Mouse (Mus musculus): Measurements from ENCODE around the gene Exosc9.
A peak's percentile ranks its signal among the peaks of the same experiment; 100 is the strongest.

Exosc9 gene

DNA sequence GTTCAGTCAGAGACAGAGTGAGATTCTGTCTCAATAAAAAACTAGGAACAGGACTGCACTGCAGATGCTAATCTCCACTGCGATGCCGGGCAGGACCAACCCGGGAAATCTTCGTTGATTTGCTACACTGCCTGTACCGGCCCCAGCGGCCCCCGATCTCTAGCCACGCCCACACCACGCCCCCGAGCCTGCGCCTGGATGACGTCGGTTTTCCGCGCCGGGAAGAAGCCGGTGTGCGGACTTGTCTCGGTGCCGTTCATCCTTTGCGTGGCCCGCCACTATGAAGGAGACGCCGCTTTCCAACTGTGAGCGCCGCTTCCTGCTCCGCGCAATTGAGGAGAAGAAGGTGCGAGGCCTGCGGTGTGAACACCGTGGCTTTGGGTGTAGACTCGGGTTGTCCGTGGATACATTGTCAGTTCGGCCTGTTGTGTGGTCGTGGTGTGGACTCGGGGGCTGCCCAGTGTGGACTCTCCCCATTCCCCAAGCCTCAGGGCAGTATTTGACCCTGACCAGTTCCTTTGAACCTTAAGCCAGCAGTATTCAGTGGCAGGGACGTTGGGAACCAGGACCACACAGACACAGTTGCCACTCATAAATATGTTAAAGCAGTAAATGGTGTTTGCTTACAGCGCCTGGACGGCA lies at the start of gene Exosc9:
Gene Exosc9 (plus strand): TSS at position 201 of the 642 bp plus-strand sequence.
- DNase-seq (ENCODE audit: low spot score in 2 of 2), result peak; percentile 94 to 98

DNA sequence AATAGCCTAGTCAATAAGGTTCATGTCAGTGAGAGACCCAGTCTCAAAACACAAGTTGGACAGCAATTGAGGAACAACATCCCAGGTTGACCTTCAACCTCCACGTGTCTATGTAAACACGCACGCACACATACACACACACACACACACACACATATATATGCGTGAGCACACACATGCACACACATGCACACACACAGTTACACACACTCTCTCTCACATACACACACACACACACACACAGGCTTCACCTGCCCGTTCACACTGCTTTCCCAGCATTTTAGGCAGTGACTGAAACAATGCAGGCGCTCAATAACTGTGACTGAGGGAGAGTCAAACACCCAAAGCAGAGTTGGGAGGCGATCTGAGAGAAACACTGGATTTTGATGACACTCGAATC lies 47.1 kb upstream of the Exosc9 start:
- DNase-seq (ENCODE audit: low spot score in 2 of 2), result no peak

DNA sequence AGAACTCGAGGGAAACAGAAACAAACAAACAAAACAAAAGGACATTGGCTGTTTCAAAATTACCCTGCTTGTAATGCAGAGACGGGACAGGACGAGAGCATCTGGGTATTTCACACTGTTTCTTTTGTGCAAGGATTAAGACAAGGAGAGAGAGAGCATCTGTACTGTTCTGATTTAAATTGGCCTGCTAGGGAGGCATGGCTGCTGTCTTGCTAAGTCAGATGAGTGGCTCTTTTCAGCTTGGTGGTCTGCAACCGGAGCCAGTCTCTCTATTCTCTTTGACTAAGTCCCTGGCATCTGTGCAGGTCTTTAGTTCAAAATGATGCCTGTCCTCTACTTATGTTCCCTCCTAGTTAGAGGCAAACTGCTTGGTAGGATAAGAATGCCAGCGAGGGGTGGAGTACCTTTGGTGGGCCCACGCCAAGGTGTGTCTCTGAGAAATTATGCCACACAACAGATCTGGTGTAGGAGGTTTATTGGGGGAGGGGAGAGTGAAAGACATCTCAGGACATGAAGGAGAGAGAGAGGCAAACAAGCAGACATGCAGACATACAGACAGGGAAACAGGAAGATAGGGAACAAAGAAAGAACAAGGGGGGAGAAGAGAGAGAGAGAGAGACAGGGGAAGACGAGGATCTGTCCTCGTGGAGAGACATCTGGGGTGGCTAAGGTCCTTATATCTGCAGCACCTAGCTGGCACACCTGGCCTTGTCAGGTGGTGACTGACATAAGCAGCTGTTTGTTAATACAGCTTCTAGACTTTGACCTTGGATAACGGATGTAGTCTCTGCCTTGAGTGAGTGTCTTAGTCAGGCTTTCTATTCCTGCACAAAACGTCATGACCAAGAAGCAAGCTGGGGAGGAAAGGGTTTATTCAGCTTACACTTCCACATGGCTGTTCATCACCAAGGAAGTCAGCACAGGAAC lies 46.3 kb upstream of the Exosc9 start:
- no peak for DNase-seq (ENCODE audit: low spot score in 2 of 2)

DNA sequence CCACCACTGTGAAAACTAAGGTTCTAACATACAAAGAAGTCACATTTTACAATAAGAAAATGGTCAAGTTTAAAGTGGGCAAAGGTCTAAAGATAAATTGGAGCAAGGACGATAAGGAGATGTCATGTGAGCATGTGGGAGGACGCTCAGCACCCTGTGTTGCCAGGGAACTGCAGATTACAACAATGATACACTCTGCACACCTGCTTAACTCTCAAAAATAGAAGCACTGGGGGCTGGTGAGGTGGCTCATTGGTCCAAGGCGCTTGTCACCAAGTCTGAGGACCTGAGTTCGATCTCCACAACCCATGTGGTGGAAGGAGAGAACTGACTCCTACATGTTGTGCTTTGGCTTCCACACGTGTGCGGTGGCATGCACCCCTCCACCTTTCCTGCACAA lies 40.9 kb upstream of the Exosc9 start:
- DNase-seq (ENCODE audit: low spot score in 2 of 2), result no peak

DNA sequence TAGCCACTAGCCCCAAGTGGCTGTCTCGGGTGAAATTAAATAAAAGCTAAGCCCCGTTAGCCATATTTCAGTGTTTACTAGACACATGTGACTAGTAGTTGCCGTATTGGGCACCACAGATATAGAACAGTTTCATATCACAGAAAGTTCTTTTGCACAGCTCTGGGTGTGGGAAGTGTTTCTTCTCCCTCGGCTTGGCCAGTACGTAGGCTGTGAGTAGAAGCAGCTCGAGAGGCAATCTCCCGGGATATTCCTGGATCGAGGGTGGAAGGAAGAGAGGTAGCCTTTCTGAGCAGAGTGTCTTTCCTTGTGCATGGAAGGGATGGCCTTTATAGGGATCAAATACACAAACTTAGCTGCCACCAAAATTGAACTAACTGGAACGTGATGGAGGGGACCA lies 36.2 kb upstream of the Exosc9 start:
- no peak for DNase-seq (ENCODE audit: low spot score in 2 of 2)

DNA sequence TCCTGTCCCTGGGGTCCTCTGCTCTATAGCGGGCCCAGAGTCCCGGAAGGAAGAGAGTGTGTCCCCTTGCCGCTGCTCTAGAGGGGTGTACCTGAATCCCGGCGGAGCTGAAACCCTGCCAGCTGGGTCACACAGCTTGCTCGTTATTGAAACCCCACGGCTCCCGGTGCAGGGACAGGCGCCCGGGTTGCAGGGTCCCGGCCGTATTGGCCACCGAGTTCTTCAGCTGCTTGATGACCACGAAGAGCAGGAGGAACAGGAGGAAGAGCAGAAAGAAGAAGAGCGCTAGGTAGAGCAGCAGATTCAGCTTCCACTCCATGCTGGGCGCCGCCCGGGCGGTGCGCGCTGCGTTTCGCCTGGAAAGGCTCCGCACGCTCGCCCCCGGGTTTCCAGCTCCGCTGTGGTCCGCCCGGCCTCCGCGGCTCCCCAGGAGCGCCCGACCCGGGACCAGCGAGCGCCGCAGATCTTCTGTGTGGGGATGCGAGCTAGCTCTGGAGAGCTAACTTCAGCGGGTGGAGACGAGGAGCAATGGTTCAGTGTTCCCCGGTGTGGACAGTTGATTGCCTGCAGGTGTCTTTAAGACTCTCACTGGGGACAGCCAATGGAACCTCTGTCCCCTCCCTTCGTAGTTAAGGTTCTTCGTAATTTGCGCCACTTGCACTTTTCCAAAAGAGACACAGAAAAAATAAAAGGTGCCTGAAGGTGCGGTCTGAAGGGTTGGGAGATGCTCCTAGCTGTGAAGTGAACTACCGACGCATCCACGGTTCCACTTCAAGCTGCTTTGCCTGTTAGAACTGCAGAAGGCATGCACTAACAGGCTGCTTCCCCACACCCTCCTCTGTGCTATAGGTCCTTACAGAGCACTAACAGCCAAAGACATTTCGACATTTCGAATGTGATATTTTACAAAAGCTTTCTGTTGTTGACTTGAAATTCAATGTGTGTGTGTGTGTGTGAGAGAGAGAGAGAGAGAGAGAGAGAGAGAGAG lies 31.0 kb upstream of the Exosc9 start, which contains the start of gene Gm11549:
Gene Gm11549 (minus strand): TSS at position 741 of the 988 bp plus-strand sequence.
- no peak for DNase-seq (ENCODE audit: low spot score in 2 of 2)

DNA sequence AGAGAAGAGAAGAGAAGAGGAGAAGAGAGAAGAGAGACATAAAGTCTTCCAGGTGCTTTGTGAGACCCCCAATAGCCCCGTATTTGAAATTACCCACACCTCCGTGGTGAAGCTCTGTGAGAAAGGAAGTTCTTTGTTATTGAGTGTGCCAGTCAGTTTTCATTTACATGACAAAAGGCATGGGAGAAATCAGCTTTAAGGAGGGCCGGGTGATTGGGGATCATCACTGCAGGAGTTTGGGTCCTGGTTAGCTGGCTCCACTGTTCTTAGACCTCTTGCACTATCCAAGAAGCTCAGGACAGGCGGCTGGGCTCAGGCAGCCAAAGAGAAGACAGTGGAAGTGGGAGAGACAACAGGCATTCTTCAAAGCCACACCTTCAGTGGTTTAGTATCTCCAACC lies 30.3 kb upstream of the Exosc9 start:
- no peak for DNase-seq (ENCODE audit: low spot score in 2 of 2)

DNA sequence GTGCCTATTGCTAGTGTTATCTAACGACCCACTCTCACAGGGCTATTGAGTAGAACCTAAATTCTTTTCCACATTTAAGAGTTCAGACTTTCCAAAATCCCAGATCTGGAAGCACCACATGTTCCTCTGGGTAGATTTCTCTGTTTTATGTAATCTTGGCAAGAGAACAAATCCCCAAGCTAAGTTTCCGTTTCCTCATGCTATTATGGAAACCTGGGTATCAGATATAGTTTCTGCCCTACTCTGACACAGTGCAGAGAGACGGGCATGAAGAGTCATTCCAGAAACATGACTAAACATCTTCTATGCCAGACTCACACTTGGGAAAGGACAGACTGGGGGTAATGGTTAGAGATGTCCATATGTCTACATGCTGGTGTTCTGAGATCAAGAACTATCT lies 27.9 kb upstream of the Exosc9 start:
- no peak for DNase-seq (ENCODE audit: low spot score in 2 of 2)

DNA sequence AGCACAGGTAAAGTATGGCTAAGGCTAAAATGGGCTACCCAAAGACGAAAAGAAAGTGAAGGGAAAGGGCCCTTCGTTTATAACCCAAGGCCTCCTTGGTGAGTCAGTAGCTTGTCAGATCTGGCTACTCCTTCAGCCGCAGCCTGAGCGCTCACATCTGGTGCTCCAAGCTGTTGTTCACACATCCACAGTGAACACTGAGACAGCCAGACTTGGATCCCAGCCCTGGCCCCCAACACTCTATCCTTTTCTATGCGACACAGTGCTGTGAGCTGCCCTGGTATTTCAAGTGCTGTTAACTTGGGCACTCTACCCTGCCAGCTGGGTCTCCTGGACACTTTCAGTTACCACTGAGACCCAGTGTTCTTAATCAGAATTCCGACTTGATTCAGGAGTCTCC lies 22.1 kb upstream of the Exosc9 start:
- no peak for DNase-seq (ENCODE audit: low spot score in 2 of 2)

DNA sequence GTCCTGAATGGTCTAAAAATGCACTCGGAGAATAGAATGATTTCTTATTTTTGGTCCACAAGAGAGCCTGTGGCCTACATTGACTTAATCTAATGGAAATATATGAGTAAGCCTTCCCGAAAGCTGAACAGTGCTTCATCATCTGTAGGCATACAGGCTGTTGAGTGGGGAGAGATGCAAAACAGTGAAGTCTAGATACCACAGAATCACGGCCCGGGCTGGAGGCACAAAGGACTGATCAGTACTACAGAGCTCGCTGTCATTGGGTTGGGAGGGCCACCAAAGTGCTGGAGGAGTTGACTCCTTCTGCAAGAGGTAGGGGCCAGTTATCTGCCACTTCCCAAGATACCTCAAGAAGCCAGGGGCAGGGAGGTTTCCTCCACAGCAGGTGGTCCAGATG lies 21.6 kb upstream of the Exosc9 start:
- DNase-seq (ENCODE audit: low spot score in 2 of 2), result no peak

DNA sequence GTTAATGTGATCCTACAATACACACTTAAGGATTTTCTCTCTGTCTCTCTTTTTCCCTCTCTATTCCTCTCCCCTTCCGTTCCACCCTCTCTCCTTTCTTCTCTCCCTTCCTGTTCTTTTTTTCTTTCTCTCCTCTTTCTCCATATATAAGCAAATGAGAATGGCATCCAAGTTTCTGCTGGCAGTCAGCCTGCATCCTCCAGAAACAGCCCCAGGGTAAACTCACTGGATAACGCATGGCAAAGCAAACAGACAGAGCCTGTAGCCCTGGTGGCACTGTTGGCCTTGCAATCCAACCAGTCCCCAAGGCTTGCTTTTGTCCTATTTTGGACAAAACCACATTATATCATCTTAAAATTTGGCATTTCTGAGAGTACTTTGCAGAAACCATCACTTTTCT lies 21.2 kb upstream of the Exosc9 start:
- DNase-seq (ENCODE audit: low spot score in 2 of 2), result no peak

DNA sequence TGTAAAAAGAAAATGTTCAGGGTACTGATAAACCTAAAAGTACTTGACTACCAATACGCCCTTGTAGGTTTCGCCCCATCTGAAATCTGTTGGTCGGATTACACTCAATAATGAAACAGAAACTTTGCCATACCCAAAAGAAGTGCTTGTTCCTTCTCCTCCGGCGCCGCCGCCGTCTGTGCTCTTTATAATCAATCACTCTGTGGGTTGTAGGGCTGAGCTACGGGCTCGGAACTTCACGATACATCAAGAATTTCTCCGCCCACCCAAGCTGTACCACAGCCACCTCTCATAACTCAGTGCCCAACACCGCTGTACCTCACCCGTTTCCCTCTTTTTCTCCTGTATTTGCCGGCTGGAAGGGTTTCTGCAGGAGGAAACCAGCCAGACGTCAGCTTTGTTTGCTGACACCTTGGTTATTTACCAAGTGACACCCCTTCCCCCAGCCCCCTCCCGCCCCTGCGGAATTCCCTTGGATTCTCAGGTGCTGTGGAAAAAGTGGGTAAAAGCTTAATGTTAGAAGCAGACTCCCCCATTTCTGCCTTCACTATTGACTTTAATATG lies 20.3 kb upstream of the Exosc9 start:
- no peak for DNase-seq (ENCODE audit: low spot score in 2 of 2)

DNA sequence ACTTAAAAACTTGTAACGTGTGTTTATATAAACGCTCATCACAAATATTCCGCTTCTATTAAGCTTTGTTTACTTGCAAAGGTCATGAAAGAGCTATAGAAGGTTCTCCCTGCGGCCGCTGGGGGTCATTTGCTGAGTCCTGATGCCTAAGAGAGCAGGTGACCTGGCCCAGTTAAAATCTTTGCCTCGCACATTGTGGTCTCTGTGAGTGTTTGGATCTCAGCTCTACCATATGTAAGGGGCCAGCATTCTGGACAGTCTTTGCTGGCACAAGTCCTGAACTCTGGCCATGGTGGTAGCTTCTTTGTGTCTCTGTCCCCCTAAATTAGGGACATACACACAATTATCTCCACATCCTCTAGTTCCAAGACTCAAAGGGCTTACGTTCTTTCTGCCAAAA lies 19.7 kb upstream of the Exosc9 start:
- DNase-seq (ENCODE audit: low spot score in 2 of 2), result no peak

DNA sequence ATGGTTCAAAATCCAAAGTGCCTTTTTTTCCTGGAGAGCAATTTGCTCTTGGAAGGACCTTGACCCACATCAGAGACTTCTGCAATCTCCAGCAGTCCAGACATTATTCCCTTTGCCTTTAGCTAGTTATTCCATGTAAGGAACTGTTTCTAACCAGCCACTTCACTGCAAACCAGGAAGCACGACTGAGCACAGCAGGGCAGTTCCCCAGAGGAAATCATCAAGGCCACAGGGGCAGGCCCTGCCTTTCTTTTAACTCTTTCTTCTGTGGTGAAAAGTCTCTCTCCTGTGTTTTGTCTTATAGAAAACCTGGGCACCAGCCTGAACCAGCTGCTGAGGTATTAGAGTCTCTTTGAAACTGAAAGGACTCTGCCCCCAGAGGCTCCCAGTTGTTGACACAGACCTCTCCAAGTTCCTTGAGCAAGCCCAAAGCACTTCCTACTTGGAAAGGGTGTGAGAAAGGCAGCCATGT lies 19.2 kb upstream of the Exosc9 start:
- no peak for DNase-seq (ENCODE audit: low spot score in 2 of 2)

DNA sequence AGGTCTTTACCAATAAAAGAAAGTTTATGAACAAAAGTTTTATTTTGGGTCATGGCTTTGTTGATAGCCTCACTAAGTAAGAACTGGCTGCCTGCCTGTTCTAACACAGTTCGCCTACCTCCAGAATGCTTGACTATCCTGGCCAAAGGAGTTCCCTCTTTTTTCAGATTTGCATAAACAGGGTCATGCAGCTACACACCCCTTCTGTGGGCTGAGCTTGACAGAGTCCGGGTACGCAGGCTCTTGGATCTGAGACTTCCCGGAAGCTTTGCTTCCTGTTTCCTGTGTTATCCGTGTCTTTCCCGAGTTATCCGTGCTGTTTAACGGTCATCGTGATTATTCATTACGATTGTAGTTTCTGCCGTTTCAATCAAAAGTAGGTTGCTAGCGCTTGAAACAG lies 16.4 kb upstream of the Exosc9 start:
- DNase-seq (ENCODE audit: low spot score in 2 of 2), result no peak

DNA sequence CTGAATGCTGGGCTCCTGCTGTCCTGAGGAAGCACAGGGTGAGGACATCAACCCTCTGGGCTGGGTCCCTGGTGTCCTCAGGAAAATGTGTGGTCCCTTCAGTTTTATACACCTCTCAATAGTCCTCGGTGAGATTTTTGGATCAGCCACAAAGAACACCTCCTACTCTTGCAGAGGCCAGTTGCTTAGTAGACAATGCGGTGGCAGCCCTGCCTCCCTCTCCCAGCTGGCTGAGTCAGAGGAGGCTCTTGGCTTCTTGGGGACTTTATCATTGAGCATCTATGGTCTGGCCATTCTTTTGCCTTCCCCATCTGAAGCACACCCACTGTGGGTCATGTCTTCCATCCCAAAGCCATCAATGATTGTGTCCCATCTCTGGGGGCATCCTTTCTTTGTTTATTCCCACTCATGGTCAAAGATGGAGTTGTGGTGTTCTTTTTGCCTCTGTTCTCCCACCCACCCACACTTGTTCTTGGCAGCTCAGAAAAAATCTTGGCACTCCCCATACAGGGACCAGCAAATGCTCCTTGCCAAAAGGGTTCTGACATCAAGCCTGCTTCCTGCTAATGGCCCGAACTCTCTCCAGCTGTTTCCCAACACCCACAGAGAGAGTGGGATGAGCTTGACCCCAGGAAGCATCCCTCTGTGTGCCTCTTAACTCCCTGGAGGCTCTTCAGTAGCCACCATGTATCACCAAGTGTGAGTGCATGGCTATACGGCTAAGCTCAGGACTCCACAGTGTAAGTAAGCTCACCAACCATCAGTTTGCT lies 14.5 kb upstream of the Exosc9 start:
- DNase-seq (ENCODE audit: low spot score in 2 of 2), result no peak

DNA sequence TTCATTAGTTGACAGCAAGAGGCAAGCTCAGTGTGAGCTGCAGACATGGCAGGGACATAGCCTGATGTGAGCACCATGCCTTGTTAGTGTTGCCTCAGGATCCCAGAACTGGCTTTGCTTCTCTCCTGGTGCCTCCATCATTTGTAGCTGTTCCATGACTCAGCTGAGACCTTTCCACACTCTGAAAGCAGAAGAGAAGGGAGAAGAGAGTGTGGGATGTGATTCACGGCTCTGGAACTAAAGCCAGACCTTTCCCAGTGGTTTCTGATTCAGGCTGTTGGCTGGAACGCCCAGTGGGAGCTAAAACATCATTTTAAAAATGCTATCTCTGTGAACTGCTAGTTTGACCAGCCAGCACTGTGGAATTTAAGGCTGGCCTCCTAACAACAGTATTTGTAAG lies 11.7 kb upstream of the Exosc9 start:
- no peak for DNase-seq (ENCODE audit: low spot score in 2 of 2)

DNA sequence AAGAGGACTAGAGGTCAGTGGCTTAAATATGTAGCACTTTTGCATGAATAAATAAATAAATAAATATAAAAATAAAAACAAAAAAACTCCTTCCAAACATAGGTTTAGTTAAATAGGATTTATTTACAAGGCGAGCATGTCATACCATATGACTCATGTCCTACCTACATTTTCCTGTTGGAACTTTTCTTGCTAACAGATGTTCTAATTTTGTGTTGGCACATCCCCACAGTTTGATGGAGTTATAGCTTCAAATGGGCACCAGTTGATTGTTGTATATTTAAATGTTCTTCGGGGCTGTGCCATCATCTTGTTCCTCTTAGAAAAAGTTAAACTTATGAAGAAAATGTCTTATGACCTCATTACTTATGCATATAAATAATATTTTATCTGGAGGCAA lies 11.0 kb upstream of the Exosc9 start:
- DNase-seq (ENCODE audit: low spot score in 2 of 2), result no peak

DNA sequence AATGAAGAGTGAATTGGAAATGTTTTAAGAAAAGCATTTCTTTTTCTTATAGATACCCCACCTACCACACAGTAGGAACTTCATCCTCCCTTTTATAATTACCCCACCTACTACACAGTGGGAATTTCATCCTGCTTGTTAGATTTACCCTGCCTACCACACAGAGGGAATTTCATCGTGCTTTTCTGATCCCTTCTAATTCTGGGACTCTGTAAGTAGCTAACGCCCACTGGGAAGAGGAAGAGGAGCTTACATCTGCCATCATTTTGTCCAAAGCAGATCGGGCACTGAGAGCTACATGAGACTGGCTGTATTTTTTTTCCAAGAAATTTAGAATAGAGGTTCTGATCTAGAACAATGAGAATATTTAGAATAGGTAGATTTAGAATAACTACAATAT lies 7.4 kb upstream of the Exosc9 start:
- no peak for DNase-seq (ENCODE audit: low spot score in 2 of 2)

DNA sequence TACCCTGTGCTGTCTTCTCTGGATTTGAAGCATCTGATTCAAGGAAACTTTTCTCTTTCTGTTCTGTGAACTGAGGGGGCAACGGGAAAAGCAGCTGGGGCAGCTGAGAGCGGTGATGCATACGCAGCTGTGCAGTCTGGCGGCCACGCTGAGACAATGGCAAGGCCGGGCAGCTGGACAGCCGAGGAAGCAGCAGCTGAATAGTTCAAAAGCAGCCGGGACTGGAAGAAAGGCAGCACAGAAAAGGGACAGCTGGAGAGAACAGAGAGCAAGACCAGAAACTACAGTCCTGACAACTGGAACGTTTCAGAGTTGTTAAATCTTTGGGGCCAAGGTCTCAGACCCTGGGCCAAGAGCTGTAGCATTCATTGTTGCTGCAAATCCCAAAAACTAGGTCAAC lies 1.1 kb upstream of the Exosc9 start:
- DNase-seq (ENCODE audit: low spot score in 2 of 2), result no peak

DNA sequence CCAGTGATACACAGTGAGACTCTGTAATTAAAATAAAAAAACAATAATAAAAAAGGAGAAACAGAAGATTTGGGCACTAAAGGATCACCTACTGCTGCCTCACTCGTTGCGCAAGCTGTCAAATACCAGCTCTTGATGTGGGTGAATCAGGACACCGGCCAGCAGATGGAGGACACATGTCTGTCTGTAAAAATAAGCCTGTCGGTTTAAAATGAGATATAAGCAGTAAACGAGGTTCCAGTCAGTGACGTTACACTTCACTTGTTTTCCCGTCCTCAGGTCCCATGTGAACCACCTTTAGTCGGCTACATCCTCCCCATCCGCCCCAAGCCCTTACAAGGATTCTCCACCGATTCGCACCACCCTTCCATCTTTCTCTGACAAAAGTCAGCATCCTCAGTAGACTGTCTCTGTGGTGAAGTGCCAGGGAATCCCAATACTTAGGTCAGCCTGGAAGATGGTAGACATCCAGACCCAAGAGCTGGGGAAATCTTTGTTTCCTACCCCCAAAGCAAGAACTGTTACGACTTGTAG lies 488 bp upstream of the Exosc9 start:
- DNase-seq (ENCODE audit: low spot score in 2 of 2), result no peak

Data from spleen, postnatal 4 days (tissue).